ENCODE assay signal across 15 mouse cellular contexts in genomic region chr17:50070822-50071601, GRCm38 (mm10).
DNase-seq lines count a peak whose midpoint lies in the region; ATAC-seq lines count a peak whose summit lies in the region.
"Had no signal": no experiment of that assay in that cellular context is flagged by ENCODE, and none has a peak within 500 bp of the region (broad histone marks: within the 10 kb centered on the region; RNA-seq: fewer than 3 reads in every experiment).

No protein-coding gene starts in this region.

- ATAC-seq in CD4-positive, CD25-positive, alpha-beta regulatory T cell, adult 4 months, result peak; percentile 15
- ATAC-seq in granulocyte monocyte progenitor cell, adult 5-6 weeks (replicated peaks; ENCODE audit: poor library complexity, severe bottlenecking), result peak; percentile 43
- peak; percentile 61 for ATAC-seq in liver, embryonic 15.5 days (ENCODE audit: insufficient read depth)
- no peak for ATAC-seq in heart, embryonic 12.5 days (ENCODE audit: insufficient number of reproducible peaks, low FRiP score)
- ATAC-seq in forebrain, embryonic 12.5 days (ENCODE audit: low FRiP score), result no peak

- peaks cover 39% of the 10 kb centered on the region for H3K4me1 ChIP-seq in liver, embryonic 15.5 days (replicated peaks)
- H3K4me1 ChIP-seq in heart, embryonic 12.5 days (replicated peaks), result peaks cover 10% of the 10 kb centered on the region
- no peaks in the 10 kb centered on the region for H3K4me1 ChIP-seq in forebrain, embryonic 12.5 days
- H3K4me1 ChIP-seq: midbrain, embryonic 12.5 days had no signal

- peak overlapping the region; percentile 54 for H3K4me2 ChIP-seq in liver, embryonic 15.5 days
- H3K4me2 ChIP-seq in heart, embryonic 12.5 days, result no peak overlapping the region
- H3K4me2 ChIP-seq in forebrain, embryonic 12.5 days, result no peak overlapping the region
- H3K4me2 ChIP-seq: hindbrain, embryonic 14.5 days; midbrain, embryonic 12.5 days had no signal

- H3K9me3 ChIP-seq in liver, embryonic 15.5 days (replicated peaks), result no peaks in the 10 kb centered on the region
- H3K9me3 ChIP-seq in heart, embryonic 12.5 days (replicated peaks), result no peaks in the 10 kb centered on the region
- no peaks in the 10 kb centered on the region for H3K9me3 ChIP-seq in forebrain, embryonic 12.5 days
- H3K9me3 ChIP-seq: midbrain, embryonic 12.5 days had no signal

- no peak overlapping the region for H3K4me3 ChIP-seq in liver, embryonic 15.5 days (replicated peaks)
- no peak overlapping the region for H3K4me3 ChIP-seq in heart, embryonic 12.5 days
- H3K4me3 ChIP-seq in forebrain, embryonic 12.5 days (replicated peaks), result no peak overlapping the region
- H3K4me3 ChIP-seq: midbrain, embryonic 12.5 days had no signal

- H3K36me3 ChIP-seq in liver, embryonic 15.5 days (replicated peaks), result no peaks in the 10 kb centered on the region
- peaks cover 7% of the 10 kb centered on the region; the same call in 1 of the 2 replicates for H3K36me3 ChIP-seq in heart, embryonic 12.5 days
- H3K36me3 ChIP-seq in forebrain, embryonic 12.5 days (replicated peaks), result no peaks in the 10 kb centered on the region
- H3K36me3 ChIP-seq: midbrain, embryonic 12.5 days had no signal

- H3K27me3 ChIP-seq in liver, embryonic 15.5 days, result no peaks in the 10 kb centered on the region
- H3K27me3 ChIP-seq in heart, embryonic 12.5 days (replicated peaks), result no peaks in the 10 kb centered on the region
- H3K27me3 ChIP-seq in forebrain, embryonic 12.5 days, result no peaks in the 10 kb centered on the region
- H3K27me3 ChIP-seq: midbrain, embryonic 12.5 days had no signal

- 20% methylated on average over 7 of the region's 7 CpGs for WGBS in liver, embryonic 15.5 days (ENCODE audit: insufficient replicate concordance)
- 68% methylated on average over 7 of the region's 7 CpGs for WGBS in heart, embryonic 12.5 days
- 86% methylated on average over 7 of the region's 7 CpGs for WGBS in forebrain, embryonic 12.5 days

- DNase-seq in MEL-GATA-1-ER (ENCODE audit: extremely low read depth, low read depth), result peak; percentile 96
- no peak for DNase-seq in adrenal gland, postnatal 25 days
- no peak for DNase-seq in ovary, postnatal 36 days (ENCODE audit: low spot score)
- DNase-seq: adrenal gland, adult 8-10 months; cerebellum, postnatal 14 days; kidney, adult 2 months; kidney, postnatal 14 days; lung, postnatal 10 days had no signal

- no peak overlapping the region for H3K9ac ChIP-seq in liver, embryonic 15.5 days
- H3K9ac ChIP-seq in heart, embryonic 12.5 days, result no peak overlapping the region
- H3K9ac ChIP-seq in forebrain, embryonic 12.5 days, result no peak overlapping the region
- H3K9ac ChIP-seq: hindbrain, embryonic 14.5 days; midbrain, embryonic 12.5 days had no signal

- H3K27ac ChIP-seq in liver, embryonic 15.5 days (replicated peaks), result peak overlapping the region; percentile 89
- no peak overlapping the region for H3K27ac ChIP-seq in heart, embryonic 12.5 days (ENCODE audit: poor library complexity, severe bottlenecking)
- no peak overlapping the region for H3K27ac ChIP-seq in forebrain, embryonic 12.5 days
- H3K27ac ChIP-seq: hindbrain, embryonic 14.5 days; midbrain, embryonic 12.5 days had no signal

Comparison
In these comparisons a context has a peak if more than half of its experiments do, and no peak if none do; other contexts are left out.
1. ATAC-seq: peak in CD4-positive, CD25-positive, alpha-beta regulatory T cell, adult 4 months (single experiment), granulocyte monocyte progenitor cell, adult 5-6 weeks (single experiment) and liver, embryonic 15.5 days (single experiment); none in heart, embryonic 12.5 days (single experiment) and forebrain, embryonic 12.5 days (single experiment).